Mouse (Mus musculus) retina, postnatal 7 days (tissue): ENCODE measurements around the gene Ltb4r1.

Experiments
- DNase-seq: peaks from one replicate; pipeline ENCODE4 v3.0.0-alpha.2; 2012; ENCODE audit warnings: low read depth, low spot score

Ltb4r1 gene

DNA sequence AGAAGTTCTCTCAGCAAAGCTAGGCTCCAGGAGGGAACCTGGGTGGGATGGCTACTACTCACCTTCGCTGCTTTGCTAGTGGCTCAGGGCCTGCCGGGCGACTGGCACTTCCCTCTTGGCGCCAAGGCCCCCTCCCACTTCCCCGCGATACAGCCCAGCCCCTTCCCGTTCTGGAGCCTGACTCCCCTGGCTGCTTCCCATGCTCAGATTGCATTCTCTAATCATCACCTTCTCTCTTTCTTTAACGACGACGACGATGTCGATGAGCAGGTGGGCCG lies 18.1 kb downstream of the Ltb4r1 start, which contains the start of gene Adcy4:
Gene Adcy4, minus strand, starts transcription at position 138 of the 278 bp plus-strand sequence.
- DNase-seq = no peak

DNA sequence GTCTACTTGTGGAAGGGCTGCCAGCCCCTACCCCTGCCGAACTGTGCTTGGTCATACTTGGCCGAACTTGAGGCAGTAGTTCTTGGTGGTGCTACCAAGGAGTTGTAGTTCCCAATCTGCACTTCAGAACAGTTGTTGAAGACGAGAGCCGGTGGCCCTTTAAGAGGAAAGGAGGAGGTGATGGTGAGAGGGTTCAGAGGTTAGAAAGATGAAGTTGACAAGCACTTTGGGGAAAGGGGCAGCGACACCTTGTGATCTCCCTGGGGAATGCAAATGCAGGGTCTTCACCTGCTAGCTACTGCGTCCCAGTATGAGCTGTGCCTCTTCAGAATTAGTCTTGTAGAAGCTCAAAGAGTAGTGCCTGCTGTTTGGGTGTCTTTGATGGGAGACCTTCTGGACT lies 19.4 kb downstream of the Ltb4r1 start:
- no peak for DNase-seq

DNA sequence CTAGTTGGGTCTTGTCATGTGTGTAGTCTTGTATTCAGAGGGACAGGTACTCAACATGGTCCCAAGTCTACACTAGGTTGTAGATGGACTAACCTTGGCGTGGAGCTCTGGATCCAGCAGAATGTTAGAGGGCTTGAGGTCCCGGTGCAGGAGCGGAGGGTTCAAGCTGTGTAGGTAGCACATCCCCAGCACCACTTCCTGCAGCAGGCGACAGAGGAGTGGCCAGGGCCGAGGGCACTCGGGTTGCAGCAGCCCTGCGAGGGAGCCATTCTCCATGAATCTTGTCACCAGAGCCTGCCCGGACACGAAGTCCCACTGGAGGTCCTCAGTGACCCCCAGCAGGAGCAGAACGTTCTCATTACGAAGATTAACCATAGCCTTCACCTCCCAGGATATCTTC lies 22.0 kb downstream of the Ltb4r1 start:
- DNase-seq = no peak

DNA sequence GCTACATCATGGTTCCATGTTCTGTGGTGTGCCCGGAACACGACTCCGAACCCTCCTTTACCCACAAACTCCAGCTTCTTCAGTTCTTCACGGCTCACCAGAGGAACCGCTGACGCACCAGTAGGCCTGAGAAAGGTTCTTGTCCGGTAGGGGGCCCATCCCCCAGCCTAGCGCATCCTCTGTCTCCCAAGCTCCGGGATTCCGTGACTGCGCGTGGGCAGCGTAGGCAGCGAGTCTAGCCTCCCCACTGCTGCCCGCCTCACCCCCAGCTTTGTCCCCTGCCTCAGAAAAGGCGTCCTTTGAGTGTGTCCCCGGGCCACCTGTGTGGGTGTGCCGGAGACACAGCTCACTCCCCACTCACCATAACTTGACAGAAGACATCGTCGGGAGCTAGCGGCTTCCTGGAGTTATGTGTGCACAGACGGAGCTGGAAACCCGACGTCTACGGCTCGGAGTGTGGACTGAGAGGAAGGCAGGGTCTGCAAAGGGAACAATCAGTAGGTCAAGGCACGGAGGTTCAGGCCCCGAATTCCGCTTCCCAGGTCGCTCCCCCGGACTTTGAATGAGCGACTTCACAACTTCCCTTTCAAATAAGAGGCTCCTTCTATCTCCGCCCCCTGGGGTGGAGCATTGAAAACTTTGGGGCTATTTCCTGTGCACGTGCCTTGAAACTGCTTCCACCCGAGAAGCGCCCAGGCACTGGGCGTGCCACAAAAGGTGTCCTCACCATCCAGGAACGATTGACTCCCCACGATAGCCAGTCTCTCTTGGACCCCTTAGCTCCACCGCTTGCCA lies 22.7 kb downstream of the Ltb4r1 start, which contains the start of gene Ripk3:
Gene Ripk3, minus strand, starts transcription at position 610 of the 795 bp plus-strand sequence.
- no peak for DNase-seq

DNA sequence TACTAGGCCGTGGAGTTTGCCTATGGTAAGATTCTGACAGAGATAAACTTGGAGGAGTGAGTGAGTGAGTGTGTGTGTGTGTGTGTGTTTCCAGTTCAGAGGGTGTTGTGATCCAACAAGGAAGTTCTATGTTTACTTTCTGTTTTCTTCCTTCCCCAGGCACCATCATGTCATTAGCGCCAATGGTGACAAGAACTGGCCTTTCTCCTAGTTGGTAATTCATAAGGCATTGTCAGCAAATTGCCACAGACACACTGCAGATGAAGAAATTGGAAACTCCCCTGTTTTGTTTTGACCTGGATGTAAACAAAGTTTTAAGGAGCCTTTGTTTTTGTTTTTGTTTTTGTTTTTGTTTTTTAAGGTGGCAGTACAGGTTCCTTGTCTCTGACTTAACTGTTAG lies 27.7 kb downstream of the Ltb4r1 start:
- DNase-seq = no peak

DNA sequence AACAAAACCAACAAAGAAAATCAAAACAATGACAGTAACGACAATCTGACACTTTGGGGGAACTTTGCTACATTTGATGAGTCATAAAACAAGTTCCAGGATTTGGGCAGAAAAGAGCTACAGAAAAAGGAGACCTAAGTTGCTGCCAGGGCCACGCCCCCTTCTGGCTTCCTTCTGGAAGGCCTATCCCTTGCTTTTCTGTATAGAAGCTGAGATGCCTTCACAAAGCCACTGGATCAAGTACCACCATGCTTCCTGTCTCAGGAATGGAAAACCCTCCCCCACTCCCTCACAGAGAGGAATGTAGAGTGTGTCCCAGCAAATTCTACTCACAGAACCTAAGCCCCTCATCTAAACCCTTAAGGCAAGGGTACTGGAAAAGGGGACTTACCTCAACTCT lies 28.2 kb downstream of the Ltb4r1 start:
- no peak for DNase-seq

DNA sequence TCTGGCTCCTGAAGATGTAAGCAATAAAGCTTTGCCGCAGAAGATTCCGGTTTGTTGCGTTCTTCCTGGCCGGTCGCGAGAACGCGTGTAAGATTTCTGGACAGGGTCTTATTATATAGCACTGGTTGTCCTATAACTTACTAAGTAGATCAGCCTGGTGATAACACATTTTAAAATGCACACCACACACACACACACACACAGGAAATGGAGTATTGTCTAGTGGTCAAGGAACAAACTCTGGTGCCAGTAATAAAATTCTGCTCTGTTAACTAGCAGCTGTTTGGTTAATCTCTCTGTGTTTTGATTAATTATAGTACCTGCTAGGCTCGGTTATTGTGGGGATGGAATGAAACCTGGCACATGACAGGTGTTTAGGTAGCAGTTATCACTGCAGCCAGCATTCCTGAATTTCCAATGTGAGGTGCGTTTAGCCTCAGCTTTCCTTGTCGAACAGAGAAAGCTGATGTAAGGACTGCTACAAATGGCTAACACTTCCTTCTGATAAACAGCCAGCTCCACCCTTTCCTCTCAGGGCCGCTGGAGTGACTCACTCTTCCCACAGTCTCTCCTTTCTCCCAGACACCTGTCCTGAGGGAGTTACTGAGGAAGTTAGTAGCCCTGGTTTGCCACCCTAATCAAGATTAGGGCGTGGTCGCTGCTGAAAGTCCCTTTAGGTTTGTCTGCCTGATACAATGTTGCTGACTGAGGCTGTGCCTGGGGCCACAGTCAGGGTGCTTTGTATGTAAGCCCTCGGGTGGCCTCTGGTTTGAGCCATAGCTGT lies 29.8 kb downstream of the Ltb4r1 start:
- no peak for DNase-seq

DNA sequence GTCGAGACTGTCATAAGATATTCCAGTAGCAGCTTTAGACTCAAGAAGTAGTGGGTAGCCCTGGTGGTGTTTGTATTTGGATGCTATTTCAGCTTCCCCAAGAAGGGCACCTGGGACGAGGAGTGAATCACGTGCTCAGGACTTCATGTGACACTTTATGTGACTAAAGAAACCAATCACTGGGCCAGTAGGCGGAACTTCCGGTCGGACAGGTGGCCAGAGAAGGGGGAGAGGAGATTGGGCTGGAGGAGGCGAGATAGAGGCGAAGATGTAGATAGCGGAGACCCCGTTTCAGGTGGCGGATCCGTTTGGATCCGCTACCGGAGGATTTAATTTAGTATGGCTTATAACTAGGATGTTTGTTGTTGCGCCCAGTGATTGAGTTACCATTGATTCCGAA lies 49.1 kb downstream of the Ltb4r1 start:
- no peak for DNase-seq

DNA sequence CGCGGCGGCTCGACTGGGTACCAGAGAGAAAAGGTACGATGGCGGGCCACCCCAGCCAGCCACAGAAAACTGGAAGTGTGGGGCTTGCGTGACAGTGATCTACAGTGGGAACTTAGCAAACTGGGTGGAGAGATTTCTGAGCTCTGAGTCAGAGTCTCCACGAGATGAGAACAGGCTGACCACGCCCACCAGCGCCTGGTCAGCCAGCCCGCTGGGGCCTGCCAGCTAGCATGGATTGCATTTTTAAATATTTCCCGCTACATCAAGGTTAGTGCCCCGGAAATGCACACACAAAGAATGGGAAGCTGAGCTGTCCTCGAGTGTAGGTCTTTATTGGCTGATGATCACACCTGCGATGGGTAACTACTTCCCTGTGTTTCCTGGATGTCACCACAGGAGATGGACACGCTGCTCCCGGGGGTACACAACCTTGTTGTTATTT lies 49.6 kb downstream of the Ltb4r1 start:
- DNase-seq = no peak
